Mouse (Mus musculus) left cerebral cortex, postnatal 36 days (tissue): Measurements from ENCODE around the gene Zfp275. TPM values are rescaled to one million over a fixed set of nuclear protein-coding genes. Genes with fewer than 3 reads are reported as not detected.
"Not testable (repeated sequence)": the region's sequence is repeated elsewhere in the genome, so short reads cannot be mapped to it uniquely, and the experiment has no call there.

Experiments used
- DNase-seq, 2 experiments: peaks; one replicate each; pipeline ENCODE4 v3.0.0; 2021 to 2022; ENCODE audit warnings: low spot score in 2 of 2, mixed read lengths in 1 of 2
- intact Hi-C: fragments of 180-260 bp; cut with DNase I; formaldehyde crosslinking; loops from one replicate; pipeline ENCODE4 v1.15.1; 2025
- total RNA-seq, 2 experiments: library from RNA; stranded (reverse); gene quantifications; 2 replicates each; pipeline ENCODE4 v1.2.3; 2021

Zfp275 gene
- total RNA-seq: 10 to 100 TPM; 17.7 to 20.3 TPM

DNA sequence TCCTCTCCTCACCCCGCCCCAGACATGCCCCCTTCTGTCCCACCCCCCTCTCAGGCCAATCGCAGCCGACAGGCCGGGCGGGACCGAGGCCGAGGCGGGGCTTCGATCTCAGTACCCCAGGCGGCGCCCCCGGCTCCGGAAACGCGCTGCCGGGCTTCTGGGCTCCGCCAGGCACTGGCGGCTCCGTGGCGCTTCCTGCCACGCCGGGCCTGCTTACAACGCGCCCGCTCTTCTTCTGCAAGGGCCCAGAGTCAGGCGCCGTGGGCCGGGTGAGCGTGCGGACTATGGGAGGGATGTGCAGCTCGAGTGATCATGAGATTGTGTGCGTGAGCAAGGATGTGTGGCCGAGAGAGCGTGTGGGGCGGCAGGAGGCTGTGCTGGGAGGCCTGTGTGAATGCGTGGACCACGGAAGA, at the start of gene Zfp275:
Gene Zfp275 (plus strand): TSS at position 139 of the 413 bp plus-strand sequence.
- intact Hi-C loops: loop anchor here (10.0 kb wide), 1 partner anchor 152 kb away; no protein-coding TSS in a partner anchor
- peak; percentile 59 to 74 for DNase-seq

GRCm38 (mm10) chrX:73292876-73293275, 49.5 kb upstream of the Zfp275 start, which contains the start of the genes Xlr5a and Xlr5c:
TSS of gene Xlr5a (minus strand) at chrX:73292976.
TSS of gene Xlr5c (minus strand) at chrX:73292976.
- intact Hi-C loops, DNase-seq: not testable (repeated sequence)

GRCm38 (mm10) chrX:73295745-73296144, 46.7 kb upstream of the Zfp275 start:
- DNase-seq: not testable (repeated sequence)

DNA sequence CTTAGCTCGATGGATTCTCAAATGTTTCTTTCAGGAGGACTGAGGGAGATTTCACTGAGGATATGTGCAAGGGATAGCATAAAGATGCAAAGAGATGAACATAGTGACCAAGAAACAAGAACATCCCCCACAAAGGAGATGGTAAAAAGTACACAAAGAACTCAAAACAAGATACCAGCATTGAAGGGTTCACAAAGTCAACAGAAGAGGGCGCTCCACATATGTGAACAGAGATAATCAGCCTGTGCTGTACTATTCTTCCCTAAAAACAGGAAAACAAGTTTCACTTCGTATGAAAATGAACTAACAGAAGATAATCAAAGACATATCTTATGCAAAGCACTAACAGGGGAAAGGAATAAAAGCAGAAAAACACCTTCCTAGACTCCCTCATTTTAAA, 29.9 kb upstream of the Zfp275 start:
- intact Hi-C loops: loop anchor here (5.0 kb wide), 2 partner anchors 120 to 180 kb away; no protein-coding TSS in a partner anchor
- DNase-seq: no peak

More at GRCm38 (mm10) chrX:73295745-73296144, 46.7 kb upstream of the Zfp275 start:
- intact Hi-C loops: not testable (repeated sequence)

GRCm38 (mm10) chrX:73321029-73321428, 21.4 kb upstream of the Zfp275 start:
- intact Hi-C loops: no loop called here
- no peak for DNase-seq

GRCm38 (mm10) chrX:73327215-73327614, 15.2 kb upstream of the Zfp275 start:
- DNase-seq: no peak
- intact Hi-C loops: no loop called here

DNA sequence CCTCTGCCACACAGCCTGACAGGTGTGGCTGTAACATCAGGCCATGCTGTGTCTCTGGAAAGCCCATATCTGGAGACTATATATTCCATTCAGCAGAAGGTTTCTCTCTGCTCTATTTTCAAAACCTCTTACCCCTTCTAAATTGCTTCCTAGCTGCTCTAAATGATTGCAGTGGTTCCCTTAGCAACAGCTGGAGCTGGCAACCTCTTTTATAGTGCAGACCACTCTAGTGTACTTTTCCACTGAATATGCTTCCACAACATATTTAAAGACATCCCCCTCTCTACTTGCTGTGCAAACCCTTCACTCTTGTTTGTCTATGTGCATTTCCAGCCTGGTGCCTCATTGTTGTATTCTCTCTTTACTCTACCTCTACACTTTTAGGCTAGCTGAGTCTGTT, 8.9 kb upstream of the Zfp275 start:
- intact Hi-C loops: no loop called here
- no peak for DNase-seq

DNA sequence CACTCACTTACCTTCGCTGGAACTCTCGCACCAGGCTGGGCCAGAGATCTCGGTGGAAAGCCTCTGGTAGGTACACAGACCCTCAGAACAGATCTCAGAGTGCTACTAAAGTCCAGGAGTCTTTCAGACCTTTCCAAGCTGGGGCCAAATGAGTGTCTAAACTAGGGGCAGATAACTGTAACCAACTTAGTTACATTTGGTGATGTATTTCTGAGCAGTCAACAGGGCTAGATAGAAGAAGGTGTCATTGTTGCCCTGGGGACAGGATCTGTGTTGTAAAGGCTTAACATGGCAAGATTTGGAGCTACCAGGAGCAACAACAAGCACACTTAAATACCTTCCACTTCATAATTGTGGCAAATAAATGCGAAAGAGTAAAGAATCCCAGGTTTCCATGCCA, 5.7 kb upstream of the Zfp275 start, which contains the start of gene Gm45015:
Gene Gm45015 (minus strand): TSS at position 101 of the 400 bp plus-strand sequence.
- DNase-seq: no peak
- intact Hi-C loops: no loop called here

DNA sequence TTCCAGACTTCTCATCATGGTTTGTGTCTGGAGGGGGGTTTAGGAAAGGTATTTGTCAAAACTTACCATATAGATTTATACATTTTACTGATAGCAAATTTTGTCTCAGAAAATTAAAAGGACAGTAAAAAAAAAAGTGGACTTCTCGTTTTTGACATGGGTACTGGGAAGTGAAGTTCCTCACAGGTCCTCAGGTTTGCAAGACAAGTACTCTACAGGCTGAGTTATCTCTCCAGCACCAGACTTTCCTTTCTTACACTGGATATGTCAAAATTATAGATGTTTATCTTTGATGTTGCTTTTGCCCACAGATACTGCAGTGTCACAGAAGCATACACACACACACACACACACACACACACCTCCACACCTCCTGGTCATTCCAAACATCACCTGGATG, 948 bp upstream of the Zfp275 start:
- intact Hi-C loops: loop anchor here (10.0 kb wide), 1 partner anchor 153 kb away; no protein-coding TSS in a partner anchor
- DNase-seq: no peak

DNA sequence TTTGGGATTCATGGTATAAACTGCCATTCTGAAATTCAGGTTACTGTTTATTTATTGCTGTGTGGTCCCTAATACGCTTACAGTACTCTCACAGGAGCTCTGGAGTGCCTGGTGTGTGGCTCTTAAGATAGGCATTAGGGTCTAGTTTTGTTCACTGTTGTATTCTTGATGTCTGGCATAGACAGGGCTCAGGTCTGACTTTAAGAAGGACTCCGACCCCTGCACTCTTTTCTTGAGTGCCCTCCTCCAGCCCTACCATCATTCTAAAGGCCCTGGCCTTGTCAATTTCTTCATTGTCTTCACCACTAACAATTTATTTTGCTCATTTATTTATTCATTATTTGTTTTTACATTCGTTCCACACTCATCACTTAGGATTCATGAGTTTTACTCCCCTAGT, 353 bp upstream of the Zfp275 start:
- intact Hi-C loops: loop anchor here (10.0 kb wide), 1 partner anchor 153 kb away; no protein-coding TSS in a partner anchor
- no peak for DNase-seq

DNA sequence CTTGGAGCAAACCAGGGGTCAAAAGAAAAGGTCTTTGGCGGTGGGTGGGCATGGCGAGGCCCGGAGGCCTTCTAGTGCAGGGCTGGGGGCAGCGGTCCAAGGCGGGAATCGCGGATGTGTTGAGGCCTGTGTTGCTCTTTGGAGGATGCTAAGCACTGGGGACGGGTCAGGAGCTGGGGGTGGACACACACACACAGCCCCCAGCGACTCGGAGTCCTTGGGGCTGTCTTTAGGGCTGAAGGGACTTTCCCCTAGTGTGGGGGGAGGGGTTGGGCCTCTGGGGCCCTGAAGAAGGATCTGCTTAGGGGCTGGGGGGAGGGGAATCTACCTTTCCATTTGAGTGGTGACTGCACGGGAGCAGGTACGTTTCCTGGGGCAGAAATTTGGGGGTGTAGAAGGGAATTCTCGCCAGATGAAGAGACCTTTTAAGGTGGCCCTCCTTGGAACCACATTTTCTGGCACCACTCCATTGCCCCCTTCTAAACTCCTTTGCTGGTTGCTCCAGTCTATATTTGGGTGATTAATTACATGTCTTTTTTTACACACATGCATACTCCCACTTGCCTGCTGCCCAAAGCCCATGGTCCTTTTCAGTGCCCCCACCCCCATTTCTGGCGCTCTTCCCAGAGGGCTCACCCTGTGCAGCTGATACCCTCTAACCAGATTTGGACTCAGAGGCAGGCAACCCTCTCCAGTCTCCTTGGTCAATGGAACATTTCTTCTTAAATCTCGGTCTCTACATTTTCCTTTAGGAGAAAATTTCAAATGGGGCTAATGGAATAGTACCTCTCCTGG, 717 bp downstream of the Zfp275 start:
- intact Hi-C loops: loop anchor here (10.0 kb wide), 1 partner anchor 152 kb away; no protein-coding TSS in a partner anchor

DNA sequence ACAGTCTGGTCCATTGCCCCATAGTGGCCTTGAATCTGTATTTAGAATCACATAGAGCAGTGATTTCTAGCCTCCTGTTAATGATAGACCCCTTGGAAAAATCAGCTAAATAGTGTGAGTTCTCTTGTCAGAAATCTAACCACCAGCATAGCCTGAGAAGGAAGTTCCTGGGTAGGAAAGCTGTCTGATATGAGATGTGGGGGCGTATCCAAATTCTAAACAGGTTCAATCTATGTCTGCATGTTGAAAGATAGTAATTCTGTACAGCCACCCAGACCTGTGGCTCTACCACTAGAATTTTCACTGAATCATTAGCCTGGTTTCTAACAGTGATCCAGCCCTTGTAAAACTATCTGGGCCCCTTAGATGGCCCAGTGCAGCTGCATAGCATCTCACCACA, 1.4 kb downstream of the Zfp275 start:
- no peak for DNase-seq
- intact Hi-C loops: loop anchor here (10.0 kb wide), 1 partner anchor 151 kb away; no protein-coding TSS in a partner anchor

More for the DNA sequence above, 717 bp downstream of the Zfp275 start:
- no peak for DNase-seq

GRCm38 (mm10) chrX:73344346-73344745, 1.9 kb downstream of the Zfp275 start:
- intact Hi-C loops: loop anchor here (10.0 kb wide), 1 partner anchor 150 kb away; no protein-coding TSS in a partner anchor
- DNase-seq: peak in 1 of 2 experiments; percentile 10

DNA sequence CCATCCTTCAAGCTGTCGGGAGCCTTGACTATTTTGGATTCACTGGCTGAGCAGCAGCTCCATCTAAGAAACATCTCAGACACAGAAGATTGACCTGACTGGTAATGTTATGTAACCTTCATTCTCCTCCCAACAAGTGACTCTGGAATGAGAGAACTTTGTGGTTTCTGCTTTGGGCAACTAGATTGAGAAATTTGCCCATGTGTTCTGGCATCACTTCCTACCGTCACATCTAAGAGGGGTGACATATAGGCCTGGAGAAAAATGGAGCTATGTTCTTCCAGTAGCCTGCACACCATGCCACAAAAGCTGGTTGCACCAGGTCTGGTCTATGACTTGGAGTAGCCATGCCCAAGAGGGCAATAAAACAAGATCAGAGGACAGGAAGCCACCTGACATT, 13.7 kb downstream of the Zfp275 start:
- intact Hi-C loops: no loop called here
- no peak for DNase-seq

- DNase-seq: no peak
- intact Hi-C loops: no loop called here
Observed at GRCm38 (mm10) chrX:73356719-73357118, 14.3 kb downstream of the Zfp275 start.

- no peak for DNase-seq
- intact Hi-C loops: no loop called here
Observed at GRCm38 (mm10) chrX:73363291-73363690, 20.9 kb downstream of the Zfp275 start.

DNA sequence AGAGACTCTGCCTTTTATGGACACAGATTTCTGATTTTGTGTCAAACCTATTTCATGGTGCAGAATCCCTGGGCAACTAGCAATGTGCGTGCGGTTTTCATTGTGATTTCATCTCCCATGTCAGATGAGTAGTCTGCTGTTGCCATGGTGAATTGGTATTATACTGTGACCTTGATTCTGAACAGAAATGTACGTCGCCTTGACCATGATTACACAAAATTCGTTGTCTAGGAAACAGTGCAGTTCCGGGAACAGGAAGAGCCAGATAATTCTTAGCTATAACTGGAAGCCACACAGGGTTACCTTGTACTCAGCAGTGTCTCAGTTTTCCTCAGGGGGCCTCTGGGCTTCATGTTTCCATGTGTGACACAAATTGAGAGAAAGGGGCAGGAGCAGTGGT, 42.0 kb downstream of the Zfp275 start:
- DNase-seq: no peak

DNA sequence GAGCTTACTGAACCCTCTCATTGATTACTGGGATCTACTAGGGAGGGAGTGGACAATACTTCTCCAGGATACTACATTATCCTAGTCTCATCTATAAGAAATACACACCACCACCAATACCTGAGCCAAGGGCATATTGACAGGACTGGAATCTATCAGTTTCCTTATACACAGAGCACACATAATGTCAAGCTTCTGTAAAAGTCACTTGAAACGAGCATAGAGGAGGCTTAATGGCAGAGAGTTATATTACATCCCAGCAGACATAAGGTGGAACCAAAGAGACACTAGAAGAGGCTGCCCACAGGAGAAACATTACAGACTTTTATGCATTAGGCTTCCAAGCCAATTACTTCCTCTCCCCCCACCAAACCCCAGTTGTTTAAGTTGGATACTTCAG, 42.5 kb downstream of the Zfp275 start:
- DNase-seq: no peak
- intact Hi-C loops: no loop called here

More for the DNA sequence above, 42.0 kb downstream of the Zfp275 start:
- intact Hi-C loops: no loop called here

- no peak for DNase-seq
- intact Hi-C loops: no loop called here
Observed at GRCm38 (mm10) chrX:73391481-73391880, 49.1 kb downstream of the Zfp275 start.

- no peak for DNase-seq
- intact Hi-C loops: no loop called here
Observed at GRCm38 (mm10) chrX:73396446-73396845, 54.0 kb downstream of the Zfp275 start.

- intact Hi-C loops, DNase-seq: not testable (repeated sequence)
Observed at GRCm38 (mm10) chrX:73398636-73399035, 56.2 kb downstream of the Zfp275 start, which contains the start of gene Gm18336. TSS of gene Gm18336 (minus strand) at chrX:73398736.
